Mouse (Mus musculus) brain, adult 2 months (tissue): ENCODE results near the gene Gprin2.

Experiments
- DNase-seq: peaks from one replicate; pipeline ENCODE4 v3.0.0; 2011; ENCODE audit warnings: low read depth, low spot score

Gene Gprin2

DNA sequence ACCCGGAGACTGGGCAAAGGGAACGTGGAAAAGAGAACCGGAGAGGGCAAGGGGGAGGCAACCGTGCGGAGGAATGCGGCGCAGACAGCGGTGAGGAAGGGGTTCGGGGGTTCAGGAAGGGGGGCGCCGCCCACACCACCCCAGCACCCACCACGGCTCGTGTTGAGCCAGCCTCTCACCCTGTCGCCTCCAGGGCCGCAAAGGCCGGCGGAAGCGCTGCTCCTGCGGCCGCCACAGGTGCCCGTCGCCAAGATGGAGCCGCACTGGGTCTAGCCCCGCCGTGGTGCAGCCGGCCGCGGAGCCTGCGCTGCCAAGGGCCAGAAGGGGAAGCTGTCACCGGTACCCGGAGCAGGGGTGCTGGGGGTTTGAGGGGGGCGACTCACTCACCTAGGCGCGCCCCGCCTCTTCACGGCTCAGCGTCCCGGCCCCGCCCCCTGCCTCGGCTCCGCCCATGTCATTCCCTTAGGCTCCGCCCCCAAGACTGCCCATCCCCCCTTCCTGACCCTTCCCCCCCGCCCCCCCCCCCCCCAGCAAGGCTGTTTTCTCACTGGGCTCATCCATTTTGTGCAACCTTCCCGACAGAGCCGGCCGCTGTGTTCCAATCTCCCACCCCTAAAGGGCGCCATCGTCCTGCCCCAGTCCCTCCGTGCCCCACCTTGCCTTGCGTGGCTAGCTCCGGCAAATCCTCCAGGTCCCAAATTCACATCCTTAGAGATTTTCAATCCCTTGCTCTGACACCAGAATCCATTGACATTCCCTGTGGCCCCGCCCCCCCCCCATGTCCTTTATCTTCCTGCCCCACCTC, at the start of gene Gprin2:
Gene Gprin2, minus strand, starts transcription at position 423 of the 805 bp plus-strand sequence.
- peak; percentile 47 for DNase-seq

DNA sequence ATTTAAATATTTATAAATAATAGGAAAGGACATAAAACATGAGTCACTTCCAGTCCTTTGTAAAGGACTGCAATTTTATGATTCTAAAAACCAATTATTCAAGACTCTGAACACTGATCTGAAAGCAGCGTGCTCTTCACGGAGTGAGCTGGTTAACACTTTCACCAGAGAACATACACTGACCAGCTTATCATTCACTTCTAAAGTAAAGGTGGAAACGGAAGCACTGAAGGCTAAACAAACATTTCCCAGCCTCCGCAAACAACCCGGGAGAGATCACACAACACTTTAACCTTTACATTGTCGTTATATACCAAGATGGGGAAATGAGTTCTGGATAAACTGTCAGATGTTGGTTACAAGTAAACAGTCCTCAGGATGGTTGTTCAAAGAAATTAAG, 39.2 kb upstream of the Gprin2 start:
- DNase-seq, result no peak

DNA sequence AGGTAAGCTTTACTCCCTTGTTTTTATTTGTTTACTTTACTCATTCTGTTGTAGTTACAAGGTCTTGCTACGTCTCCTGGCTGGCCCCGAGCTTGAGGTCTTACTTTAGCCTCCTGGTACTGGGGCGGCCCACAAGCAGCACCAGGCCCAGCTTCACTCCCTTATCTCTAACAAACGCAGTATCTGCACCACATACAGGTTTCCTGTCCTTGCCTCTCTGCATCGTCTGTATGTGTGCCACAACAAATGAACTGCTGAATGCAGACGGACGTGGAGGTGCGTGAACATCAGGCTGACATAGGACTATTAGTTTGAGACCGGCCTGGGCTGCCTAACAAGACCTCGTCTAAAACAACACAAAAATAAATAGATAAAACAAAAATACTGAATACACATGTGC, 38.8 kb upstream of the Gprin2 start:
- DNase-seq, result no peak

DNA sequence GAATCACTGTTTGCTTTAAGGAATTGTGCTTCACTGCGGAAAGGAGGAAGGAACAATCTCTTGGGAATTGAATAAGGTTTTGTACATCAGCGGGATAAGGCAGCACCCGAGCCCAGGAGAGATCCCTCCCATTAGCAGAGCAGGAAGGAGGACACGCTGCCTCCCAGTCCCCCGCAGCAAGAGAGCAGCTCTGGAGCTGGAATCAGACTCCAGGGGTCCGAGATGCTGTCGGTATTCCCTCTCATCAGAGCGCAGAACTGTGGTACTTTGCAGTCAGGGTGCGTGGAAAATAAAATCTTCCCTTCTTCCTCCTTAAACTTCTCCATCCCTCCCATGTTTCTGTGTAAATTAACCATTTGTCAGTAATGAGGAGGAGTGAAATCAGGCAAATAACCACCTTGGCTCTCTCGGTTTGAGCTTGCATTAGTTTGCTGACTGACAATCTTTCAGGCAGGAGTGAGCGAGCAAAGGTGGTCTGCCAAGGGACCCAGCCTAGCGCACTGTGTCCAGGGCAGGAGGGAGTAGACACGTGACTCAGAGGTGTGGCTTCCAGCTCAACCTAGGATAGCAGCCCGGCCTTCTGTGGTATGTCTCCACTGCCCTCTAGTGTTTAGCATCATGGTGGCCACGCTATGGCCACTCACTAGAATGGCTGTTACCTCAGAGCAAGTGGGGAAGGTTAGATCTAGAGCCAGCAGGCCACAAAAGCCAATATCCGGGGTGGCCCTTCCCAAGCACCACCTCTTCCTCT, 33.4 kb upstream of the Gprin2 start:
- DNase-seq, result peak; percentile 87

DNA sequence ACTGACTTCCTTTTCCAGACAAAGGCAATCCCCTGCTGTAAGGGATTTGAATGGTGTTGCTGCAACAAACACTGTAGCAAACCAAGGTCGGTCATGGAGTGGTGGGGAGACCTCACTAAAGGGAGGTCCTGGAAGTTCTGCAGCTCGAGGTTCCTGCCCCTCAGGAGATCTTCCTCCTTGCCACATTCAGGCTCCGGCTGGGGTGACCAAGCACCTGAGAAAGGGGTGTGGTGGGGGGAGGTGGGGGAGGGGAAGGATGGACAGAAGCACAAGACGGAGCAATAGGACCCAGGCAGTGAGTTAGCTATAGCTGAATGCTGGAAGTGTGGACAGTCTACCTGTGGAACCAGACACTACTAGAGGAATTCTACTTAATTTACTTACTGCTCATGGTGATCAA, 32.4 kb upstream of the Gprin2 start:
- no peak for DNase-seq

DNA sequence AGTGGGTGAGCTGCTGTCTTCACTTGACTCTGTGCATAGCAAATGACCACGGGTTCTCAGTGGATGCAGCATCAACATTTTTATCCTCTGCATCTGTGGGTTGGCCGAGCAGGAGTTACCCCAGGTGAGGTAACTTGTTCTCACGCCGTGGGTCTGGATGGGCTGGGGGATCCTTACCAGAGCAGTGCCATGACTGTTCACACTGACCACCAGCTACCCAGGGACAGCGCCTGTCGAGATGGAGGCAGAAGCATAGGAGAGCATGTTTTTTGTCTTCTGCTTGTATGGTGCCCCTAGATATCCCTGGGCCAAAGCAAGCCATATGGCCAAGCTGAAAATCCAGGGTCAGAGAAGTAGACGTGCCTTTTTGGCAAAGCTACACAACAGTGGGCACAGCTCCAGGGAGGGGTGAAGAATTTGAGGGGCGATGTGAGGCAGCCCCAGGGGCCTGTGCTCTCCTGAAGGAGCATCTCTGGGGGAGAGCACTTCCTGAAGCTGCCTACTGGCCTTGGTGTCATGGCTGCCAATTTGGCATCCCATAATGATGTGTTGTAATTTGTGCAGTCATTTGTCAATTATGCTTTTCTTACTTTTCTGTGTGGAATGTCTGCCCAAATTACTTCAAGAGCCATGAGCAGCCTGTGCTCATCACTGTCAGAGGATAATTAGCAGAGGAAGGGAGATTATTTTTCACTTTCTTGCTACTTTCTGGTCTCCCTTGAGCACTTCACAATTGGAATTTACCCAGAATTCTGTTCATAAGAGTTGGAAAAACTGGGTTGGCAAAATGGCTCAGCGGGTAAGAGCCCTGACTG, 31.6 kb upstream of the Gprin2 start:
- no peak for DNase-seq

DNA sequence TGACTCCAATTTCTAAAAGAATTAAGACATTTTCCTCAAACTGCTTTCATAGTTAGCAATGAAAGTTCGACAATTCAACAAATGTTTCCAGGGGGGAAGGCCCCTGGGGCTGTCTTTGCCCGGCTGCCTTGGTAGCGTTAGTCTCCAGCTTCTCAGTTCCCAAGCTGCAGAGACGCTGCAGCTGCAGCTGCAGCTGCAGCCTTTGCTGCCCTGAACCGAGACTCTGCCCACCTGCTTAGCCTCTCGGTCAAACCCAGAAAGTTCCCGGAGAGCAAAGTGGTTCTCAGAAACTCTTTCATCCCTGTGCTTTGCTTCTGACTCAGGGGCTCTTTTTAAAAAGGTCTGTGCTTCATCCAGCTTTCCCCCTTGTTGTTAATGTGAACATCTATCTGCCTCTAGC, 30.9 kb upstream of the Gprin2 start:
- DNase-seq, result no peak

DNA sequence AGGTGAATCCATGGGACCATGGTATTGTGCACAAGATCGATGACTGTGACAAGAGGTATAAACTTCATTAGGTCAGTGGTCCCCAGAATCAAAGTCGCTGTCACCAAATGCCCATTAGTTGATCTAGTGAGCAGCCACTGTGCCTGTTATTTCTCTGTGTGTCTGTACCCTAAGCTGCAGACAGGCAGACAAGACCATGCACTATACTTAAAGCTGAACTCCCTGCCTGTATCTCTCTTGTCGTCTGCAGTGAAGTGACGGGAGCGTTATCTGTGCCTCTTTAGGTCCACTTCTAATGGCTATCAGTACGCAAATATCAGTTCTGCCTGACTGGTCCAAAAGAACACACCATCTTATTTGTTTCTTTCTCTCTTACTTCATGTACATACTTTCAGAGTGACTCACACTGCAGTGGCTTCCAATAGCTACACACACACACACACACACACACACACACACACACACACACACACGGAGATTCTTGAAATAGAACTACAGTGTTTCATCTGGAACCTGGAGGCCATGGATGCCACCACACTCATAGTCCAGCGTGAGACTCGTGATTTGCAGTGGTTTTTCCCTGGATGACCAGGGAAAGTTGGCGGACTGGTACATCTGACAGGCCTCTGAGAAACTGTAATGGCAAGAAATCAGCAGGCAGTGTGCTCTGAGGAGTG, 27.5 kb upstream of the Gprin2 start:
- no peak for DNase-seq

DNA sequence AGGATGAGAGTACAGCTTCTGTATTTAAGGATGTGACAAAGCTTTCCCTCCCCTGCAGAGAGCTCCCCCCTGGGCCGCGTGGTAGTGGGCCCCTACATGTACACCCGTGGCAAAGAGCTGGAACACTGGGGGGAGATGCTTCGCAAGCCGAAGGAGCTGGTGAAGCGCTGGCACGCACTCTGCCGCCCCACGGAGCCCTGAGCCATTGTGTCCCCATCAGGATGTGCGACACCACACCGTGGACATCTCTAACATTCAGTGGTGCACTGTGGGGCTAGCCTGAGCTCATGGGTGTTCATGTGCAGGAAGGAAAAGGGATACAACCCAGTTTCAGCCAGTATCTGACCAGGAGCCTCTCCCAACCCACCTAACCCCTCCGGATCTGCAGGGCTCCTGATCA, 26.5 kb upstream of the Gprin2 start:
- no peak for DNase-seq

DNA sequence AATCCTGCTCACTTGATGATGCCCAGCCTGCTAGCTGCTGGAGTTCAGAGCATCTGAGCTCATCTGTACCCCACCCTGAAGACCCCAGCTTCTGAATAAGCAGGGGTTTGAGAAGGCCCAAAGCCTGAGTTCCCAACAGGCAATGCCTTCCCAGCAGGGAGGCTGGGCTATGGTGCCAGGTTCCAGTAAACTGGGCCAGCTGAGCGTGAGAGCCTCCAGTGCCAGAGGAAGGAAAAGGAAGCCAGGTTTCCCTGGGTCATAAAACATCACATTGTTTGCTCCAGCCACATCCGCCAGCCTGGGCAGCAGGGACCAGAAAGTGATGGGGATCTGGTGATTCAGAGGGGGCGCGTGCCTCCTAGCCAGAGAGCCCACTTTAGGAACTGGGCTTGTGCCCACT, 25.1 kb upstream of the Gprin2 start:
- DNase-seq, result no peak

DNA sequence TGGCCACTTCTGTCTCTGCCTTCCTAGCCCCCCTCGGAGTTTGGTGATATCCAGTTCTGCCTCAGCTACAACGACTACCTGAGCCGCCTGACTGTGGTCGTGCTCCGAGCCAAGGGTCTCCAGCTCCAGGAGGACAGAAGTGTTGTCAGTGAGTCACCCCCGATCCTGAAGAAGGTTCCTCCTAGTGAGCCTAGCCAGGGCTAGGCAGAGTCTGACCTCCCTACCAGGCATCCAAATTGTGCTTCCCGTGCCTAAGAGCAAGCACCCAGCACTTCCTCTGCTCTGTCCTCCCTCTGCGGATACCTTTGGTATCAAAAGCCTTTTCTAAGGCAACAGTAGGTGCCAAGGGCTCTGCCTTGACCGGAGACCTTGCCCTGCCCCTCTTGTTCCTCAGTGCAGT, 24.5 kb upstream of the Gprin2 start:
- DNase-seq, result no peak

DNA sequence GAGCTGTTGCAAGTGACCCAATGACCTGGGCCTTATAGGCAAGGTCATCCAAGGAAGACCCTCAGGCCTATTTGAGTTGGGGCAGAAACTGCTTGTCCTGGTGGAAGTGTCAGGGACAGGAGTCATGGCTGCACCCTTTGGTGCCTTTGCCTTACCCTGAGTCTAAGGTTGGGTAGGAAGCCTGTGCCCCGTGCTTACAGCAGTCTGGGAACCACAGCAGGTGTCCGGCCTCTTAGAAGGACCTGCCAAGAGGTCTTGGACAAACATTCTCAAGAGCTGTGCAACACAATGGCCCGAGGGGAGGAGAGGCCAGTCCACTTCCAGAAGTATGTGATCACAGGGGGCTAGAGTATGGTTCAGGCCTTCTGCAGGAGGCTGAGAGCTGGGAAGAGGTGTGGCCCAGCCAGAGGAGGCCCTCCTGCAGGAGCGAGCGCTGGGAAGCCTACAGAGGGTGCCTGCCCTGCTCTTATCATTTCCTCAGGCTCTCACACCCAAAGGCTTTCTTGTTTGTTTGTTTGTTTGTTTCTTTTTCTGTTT, 22.0 kb upstream of the Gprin2 start:
- no peak for DNase-seq

DNA sequence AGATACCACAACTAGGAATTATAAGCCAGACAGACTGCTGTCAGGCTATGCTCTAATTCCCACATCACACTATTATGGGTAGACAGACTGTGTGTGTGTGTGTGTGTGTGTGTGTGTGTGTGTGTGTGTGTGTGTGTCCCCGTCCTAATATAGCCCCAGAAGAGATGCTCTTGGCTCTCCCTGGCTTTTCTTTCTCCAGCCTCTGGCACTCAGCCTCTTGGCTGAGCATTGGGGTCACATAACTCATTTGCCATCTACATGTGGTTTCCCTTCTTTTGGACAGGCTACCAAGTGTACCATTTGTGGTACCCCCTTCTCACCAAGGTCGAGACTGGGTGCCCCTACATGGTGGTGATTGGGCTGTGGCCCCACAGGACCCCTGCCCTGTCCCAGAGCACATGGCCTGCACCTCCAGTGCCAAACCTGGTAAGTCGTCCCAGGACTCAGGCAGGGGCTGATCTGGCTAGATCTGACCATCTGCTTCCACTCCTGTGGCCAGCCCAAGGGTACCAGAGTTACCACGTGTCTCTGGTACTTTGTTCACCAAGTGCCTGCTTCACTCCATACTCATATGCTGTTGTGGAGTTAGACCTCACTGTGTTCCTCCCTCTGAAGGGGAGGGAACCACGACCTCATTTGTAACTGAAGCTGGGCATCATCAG, 20.1 kb upstream of the Gprin2 start:
- DNase-seq, result no peak

DNA sequence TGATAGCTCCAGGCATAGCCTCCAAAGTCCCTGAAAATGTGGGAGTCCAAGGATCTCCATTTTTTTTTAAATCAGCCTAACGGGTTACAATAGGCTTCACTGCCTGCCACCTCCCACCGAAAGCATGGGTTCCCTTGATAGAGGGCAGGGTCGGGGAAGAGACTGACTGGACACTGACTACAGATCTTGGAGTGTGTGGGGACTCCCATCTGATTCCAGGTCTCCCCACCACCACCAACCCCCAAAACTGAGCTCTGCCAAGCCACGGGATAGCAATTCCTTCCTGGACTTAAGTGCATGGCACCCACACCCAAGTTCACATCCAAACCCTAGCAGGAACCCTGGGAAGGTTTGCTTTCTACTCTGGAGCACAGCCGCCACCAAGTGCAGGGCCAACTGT, 19.0 kb upstream of the Gprin2 start:
- DNase-seq, result no peak

DNA sequence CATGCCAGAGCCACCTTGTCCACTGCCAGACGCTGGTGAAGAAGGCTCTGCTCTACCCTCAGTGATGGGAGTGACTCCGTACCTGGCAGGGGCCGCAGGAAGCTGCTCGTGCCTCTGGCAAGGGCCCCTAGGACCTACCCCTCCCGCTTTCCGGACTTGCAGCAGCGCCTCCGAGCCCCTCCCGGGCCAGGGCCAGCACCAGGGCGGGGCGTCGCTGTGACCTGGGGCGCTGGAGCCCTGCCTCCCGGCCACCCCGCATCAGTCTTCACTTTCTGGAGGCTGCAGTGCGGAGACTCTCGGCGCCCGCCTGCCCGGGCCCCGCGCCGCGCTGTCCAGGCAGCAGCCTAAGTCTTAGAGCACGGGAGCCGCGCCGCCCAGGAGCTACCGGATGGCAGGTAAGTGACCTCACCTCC, 18.3 kb upstream of the Gprin2 start:
- DNase-seq, result no peak

DNA sequence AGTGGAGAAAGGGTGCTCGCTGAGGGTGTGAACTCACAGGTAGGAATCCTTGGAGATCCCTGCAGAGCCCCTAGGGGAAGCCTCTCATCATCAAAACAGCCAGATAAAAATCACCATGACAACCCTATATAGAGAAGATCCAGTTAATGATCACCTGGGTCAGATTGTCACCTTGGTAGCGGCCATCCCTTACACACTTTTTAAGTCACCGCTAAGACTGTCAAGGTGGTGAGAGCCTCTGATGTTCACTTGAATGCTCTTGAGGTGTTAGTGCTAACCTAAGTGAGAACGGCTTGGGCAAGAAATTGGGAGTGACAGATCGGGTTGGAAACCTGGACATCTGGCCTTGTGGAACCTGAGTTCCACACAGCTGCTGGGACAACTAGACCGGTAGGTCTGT, 17.8 kb upstream of the Gprin2 start, which contains the start of gene Syt15:
Gene Syt15, plus strand, starts transcription at position 301 of the 400 bp plus-strand sequence.
- no peak for DNase-seq

DNA sequence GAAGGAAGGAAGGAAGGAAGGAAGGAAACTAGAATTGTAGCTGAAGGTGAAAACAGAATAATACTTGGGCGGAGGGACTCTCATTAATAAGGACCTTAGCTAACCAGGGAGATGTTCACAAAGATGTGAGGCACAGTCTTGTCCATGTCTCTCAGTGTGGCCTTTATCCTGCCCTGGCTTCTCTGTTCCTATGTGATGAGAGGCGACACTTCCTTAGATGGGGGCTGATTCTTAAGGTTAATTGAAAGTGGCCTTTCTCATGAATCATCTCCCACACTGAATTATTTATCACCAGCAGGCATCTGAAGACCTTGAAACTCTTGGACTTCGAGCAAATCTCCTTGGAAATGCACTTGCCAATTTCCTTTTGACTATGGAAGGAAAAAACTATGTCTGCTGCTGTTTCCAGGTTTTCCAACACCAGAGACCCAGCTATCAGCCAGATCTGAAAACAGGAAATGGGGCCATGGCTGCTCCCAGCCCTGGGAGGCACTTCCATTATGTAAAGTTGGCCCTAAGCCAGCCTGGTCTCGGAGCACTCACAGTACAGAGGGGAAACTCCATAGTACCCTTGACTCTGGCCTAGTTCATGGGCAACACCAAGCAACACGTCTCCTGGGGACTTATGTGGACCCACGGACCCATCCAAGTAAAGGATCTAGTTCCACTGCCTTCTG, 14.1 kb upstream of the Gprin2 start:
- no peak for DNase-seq

DNA sequence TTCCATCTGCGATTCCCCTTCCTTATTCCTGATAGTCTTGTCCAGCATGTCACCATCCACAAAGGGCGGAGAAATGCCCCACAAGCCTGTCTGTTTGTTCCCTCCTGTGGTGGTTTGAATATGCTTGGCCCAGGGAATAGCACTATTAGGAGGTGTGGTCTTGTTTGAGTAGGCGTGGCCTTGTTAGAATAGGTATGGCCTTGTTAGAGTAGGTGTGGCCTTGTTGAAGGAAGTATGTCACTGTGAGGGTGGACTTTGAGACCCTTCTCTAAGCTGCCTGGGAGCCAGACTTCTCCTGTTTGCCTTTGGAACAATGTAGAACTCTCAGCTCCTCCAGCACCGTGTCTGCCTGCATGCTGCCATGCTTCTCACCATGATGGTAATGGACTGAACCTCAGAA, 8.5 kb upstream of the Gprin2 start:
- no peak for DNase-seq

DNA sequence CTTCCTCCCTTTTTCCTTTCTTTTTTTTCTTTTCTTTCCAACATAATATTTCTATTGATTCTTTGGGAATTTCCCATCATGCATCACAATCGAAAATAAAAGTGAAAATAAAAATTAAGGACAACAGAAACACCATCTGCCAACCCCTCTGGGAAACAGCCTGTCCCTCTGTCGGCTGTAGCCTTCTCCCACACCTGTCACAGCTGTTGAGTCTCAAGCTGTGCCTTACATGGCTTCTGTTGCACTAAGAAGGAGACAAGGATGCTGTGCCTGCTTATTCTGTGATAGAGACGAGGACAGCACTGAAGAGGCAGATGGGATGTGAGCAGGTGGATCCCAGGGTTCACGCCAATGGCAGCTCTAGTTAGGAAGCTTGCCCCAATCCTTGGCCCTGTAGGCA, 7.6 kb upstream of the Gprin2 start:
- no peak for DNase-seq

DNA sequence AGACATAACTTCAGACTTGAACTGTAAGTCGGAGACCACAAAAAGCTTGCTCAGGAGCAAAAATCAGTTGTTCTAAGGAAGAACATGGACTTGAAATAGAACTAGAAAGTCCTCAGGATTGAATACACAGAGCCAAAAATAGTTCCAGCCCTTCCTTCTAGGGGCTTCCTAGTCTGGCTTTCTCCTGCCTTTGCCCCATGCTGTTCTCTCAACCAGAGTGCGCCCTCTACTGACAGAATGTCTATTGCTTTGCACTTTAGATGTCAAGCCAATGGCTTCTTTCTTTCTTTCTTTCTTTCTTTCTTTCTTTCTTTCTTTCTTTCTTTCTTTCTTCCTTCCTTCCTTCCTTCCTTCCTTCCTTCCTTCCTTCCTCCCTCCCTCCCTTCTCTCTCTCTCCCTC, 7.2 kb upstream of the Gprin2 start:
- DNase-seq, result peak; percentile 58
